Comparison of ENCODE assay signal across 10 mouse cellular contexts in genomic region chr4:141794152-141794535, GRCm38 (mm10). TPM values are rescaled to one million over a fixed set of nuclear protein-coding genes. Genes with fewer than 3 reads are reported as not detected.
DNase-seq lines count a peak whose midpoint lies in the region; ATAC-seq and TF ChIP-seq lines count a peak whose summit lies in the region.
"Had no signal": no experiment of that assay in that cellular context is flagged by ENCODE, and none has a peak within 500 bp of the region (broad histone marks: within the 10 kb centered on the region; RNA-seq: fewer than 3 reads in every experiment).

No protein-coding gene starts in this region.

- no peak for TF ChIP-seq CTCF in kidney, postnatal 0 days (IDR thresholded peaks at IDR 0.05; ENCODE audit: low read depth)

- H3K27me3 ChIP-seq in kidney, postnatal 0 days (ENCODE audit: insufficient read depth, low read length): no peaks in the 10 kb centered on the region
- H3K27me3 ChIP-seq in embryonic facial prominence, embryonic 11.5 days (ENCODE audit: control insufficient read depth, insufficient read depth, low read length): no peaks in the 10 kb centered on the region
- H3K27me3 ChIP-seq in hindbrain, embryonic 15.5 days: no peaks in the 10 kb centered on the region
- H3K27me3 ChIP-seq in midbrain, embryonic 15.5 days (replicated peaks): no peaks in the 10 kb centered on the region

- H3K4me2 ChIP-seq in kidney, postnatal 0 days (ENCODE audit: low read length): peak overlapping the region; percentile 61
- H3K4me2 ChIP-seq in embryonic facial prominence, embryonic 11.5 days (ENCODE audit: low read depth, low read length): peak overlapping the region; percentile 32
- peak overlapping the region; percentile 61 for H3K4me2 ChIP-seq in hindbrain, embryonic 15.5 days
- peak overlapping the region; percentile 62 for H3K4me2 ChIP-seq in midbrain, embryonic 15.5 days

- H3K27ac ChIP-seq in kidney, postnatal 0 days: peak overlapping the region; percentile 98
- peak overlapping the region; percentile 74 for H3K27ac ChIP-seq in embryonic facial prominence, embryonic 11.5 days (replicated peaks; ENCODE audit: low read depth, low read length)
- H3K27ac ChIP-seq in hindbrain, embryonic 15.5 days (replicated peaks): peak overlapping the region; percentile 96
- H3K27ac ChIP-seq in midbrain, embryonic 15.5 days: peak overlapping the region; percentile 94

- H3K4me3 ChIP-seq in kidney, postnatal 0 days (replicated peaks; ENCODE audit: low read depth, low read length): peak overlapping the region; percentile 58
- peak overlapping the region; percentile 60 for H3K4me3 ChIP-seq in embryonic facial prominence, embryonic 11.5 days (ENCODE audit: low read depth, low read length)
- H3K4me3 ChIP-seq in hindbrain, embryonic 15.5 days: peak overlapping the region; percentile 79
- peak overlapping the region; percentile 80 for H3K4me3 ChIP-seq in midbrain, embryonic 15.5 days

- H3K4me1 ChIP-seq in kidney, postnatal 0 days (replicated peaks; ENCODE audit: insufficient read depth, low read length): peaks cover 9% of the 10 kb centered on the region; the same call in 1 of the 2 replicates
- H3K4me1 ChIP-seq in embryonic facial prominence, embryonic 11.5 days (ENCODE audit: control insufficient read depth, insufficient read depth, low read length): peaks cover 4% of the 10 kb centered on the region; the same call in 1 of the 2 replicates
- peaks cover 38% of the 10 kb centered on the region for H3K4me1 ChIP-seq in hindbrain, embryonic 15.5 days (replicated peaks)
- H3K4me1 ChIP-seq in midbrain, embryonic 15.5 days: peaks cover 34% of the 10 kb centered on the region

- H3K9me3 ChIP-seq in kidney, postnatal 0 days (replicated peaks; ENCODE audit: low read length): no peaks in the 10 kb centered on the region
- H3K9me3 ChIP-seq in embryonic facial prominence, embryonic 11.5 days (replicated peaks; ENCODE audit: control insufficient read depth, low read length): no peaks in the 10 kb centered on the region
- no peaks in the 10 kb centered on the region for H3K9me3 ChIP-seq in hindbrain, embryonic 15.5 days
- H3K9me3 ChIP-seq in midbrain, embryonic 15.5 days: no peaks in the 10 kb centered on the region

- peak overlapping the region; percentile 64 for H3K9ac ChIP-seq in kidney, postnatal 0 days (ENCODE audit: low read depth, low read length)
- peak overlapping the region; percentile 61; the same call in 1 of the 2 replicates for H3K9ac ChIP-seq in embryonic facial prominence, embryonic 11.5 days (replicated peaks; ENCODE audit: low read length)
- peak overlapping the region; percentile 67 for H3K9ac ChIP-seq in hindbrain, embryonic 15.5 days
- peak overlapping the region; percentile 71 for H3K9ac ChIP-seq in midbrain, embryonic 15.5 days

- H3K36me3 ChIP-seq in kidney, postnatal 0 days (ENCODE audit: insufficient read depth, low read length): 0 out of 2 replicates have a peak, but pooled peaks cover 6% of the 10 kb centered on the region
- no peaks in the 10 kb centered on the region for H3K36me3 ChIP-seq in embryonic facial prominence, embryonic 11.5 days (replicated peaks; ENCODE audit: control insufficient read depth, insufficient read depth, low read depth, low read length)
- H3K36me3 ChIP-seq in hindbrain, embryonic 15.5 days: peaks cover 11% of the 10 kb centered on the region; the same call in 1 of the 2 replicates
- no peaks in the 10 kb centered on the region for H3K36me3 ChIP-seq in midbrain, embryonic 15.5 days (replicated peaks)

- whole genome bisulfite sequencing in kidney, postnatal 0 days: 4% methylated on average over 5 of the region's 5 CpGs
- WGBS in embryonic facial prominence, embryonic 11.5 days: 14% methylated on average over 5 of the region's 5 CpGs
- WGBS in hindbrain, embryonic 15.5 days: 14% methylated on average over 5 of the region's 5 CpGs
- WGBS in midbrain, embryonic 15.5 days: 17% methylated on average over 5 of the region's 5 CpGs

- no peak for DNase-seq in kidney, postnatal 0 days (ENCODE audit: low spot score)
- DNase-seq in kidney, adult 18-20 months: no peak
- DNase-seq in embryonic facial prominence, embryonic 11.5 days (ENCODE audit: low spot score): no peak
- no peak for DNase-seq in frontal cortex, postnatal 10 days (ENCODE audit: low spot score in 2 of 2)
- DNase-seq in layer of hippocampus, adult 8-10 months (ENCODE audit: low spot score in 2 of 2): no peak
- no peak for DNase-seq in natural killer cell, adult 2 months (ENCODE audit: low spot score in 2 of 2)

- ATAC-seq in kidney, postnatal 0 days (replicated peaks; ENCODE audit: low FRiP score, low read depth): no peak
- no peak for ATAC-seq in embryonic facial prominence, embryonic 11.5 days (replicated peaks; ENCODE audit: insufficient number of reproducible peaks, low FRiP score, low TSS enrichment, low read depth)
- no peak for ATAC-seq in hindbrain, embryonic 15.5 days (ENCODE audit: low FRiP score, low read depth)
- no peak for ATAC-seq in midbrain, embryonic 15.5 days (replicated peaks)

RNA-seq across cellular contexts. Expression of gene Casp9, which starts 0.7 kb away (rescaled TPM):
- polyA plus RNA-seq in kidney, postnatal 0 days (2015; fragmentation: Nextera tagmentation; extraction: Ambion mirVana): 20.0 and 23.0 TPM in 2 replicates
- polyA plus RNA-seq in embryonic facial prominence, embryonic 11.5 days (2014; fragmentation: Nextera tagmentation; extraction: Ambion mirVana): 13.3 and 14.1 TPM in 2 replicates
- 20.8 and 23.0 TPM in 2 replicates for polyA plus RNA-seq in hindbrain, embryonic 15.5 days (2015; fragmentation: Nextera tagmentation; extraction: Ambion mirVana)
- 20.7 and 21.4 TPM in 2 replicates for polyA plus RNA-seq in midbrain, embryonic 15.5 days (2015; fragmentation: Nextera tagmentation; extraction: Ambion mirVana)
- 10 to 100 TPM; 22.6 to 26.0 (median 25.6) TPM for total RNA-seq in layer of hippocampus, adult 8-10 months (2022)

RNA-seq across cellular contexts. Expression of gene Dnajc16, which starts 3.4 kb away (rescaled TPM):
- polyA plus RNA-seq in kidney, postnatal 0 days (2015; fragmentation: Nextera tagmentation; extraction: Ambion mirVana): 4.8 and 5.2 TPM in 2 replicates
- 4.0 and 4.3 TPM in 2 replicates for polyA plus RNA-seq in embryonic facial prominence, embryonic 11.5 days (2014; fragmentation: Nextera tagmentation; extraction: Ambion mirVana)
- 5.5 and 6.8 TPM in 2 replicates for polyA plus RNA-seq in hindbrain, embryonic 15.5 days (2015; fragmentation: Nextera tagmentation; extraction: Ambion mirVana)
- 6.5 and 6.6 TPM in 2 replicates for polyA plus RNA-seq in midbrain, embryonic 15.5 days (2015; fragmentation: Nextera tagmentation; extraction: Ambion mirVana)
- 10 to 100 TPM; 42.0 to 51.0 (median 44.1) TPM for total RNA-seq in layer of hippocampus, adult 8-10 months (2022)

RNA-seq across cellular contexts. Expression of gene Cela2a, which starts 31.8 kb away (rescaled TPM):
- polyA plus RNA-seq in kidney, postnatal 0 days (2015; fragmentation: Nextera tagmentation; extraction: Ambion mirVana): 0.18 TPM in 1 of 2 replicates, not detected in the other
- polyA plus RNA-seq in embryonic facial prominence, embryonic 11.5 days (2014; fragmentation: Nextera tagmentation; extraction: Ambion mirVana): not detected in 2 replicates
- 0.18 TPM in 1 of 2 replicates, not detected in the other for polyA plus RNA-seq in hindbrain, embryonic 15.5 days (2015; fragmentation: Nextera tagmentation; extraction: Ambion mirVana)
- 0.36 and 0.43 TPM in 2 replicates for polyA plus RNA-seq in midbrain, embryonic 15.5 days (2015; fragmentation: Nextera tagmentation; extraction: Ambion mirVana)
- total RNA-seq in layer of hippocampus, adult 8-10 months (2022): not detected
- total RNA-seq: adrenal gland, adult 18-20 months had no signal
- polyA plus RNA-seq: inflammation-experienced regulatory T-cells, adult 6 months had no signal

RNA-seq across cellular contexts. Expression of gene Agmat, which starts 47.7 kb away (rescaled TPM):
- polyA plus RNA-seq in kidney, postnatal 0 days (2015; fragmentation: Nextera tagmentation; extraction: Ambion mirVana): 1.4 and 1.8 TPM in 2 replicates
- polyA plus RNA-seq in embryonic facial prominence, embryonic 11.5 days (2014; fragmentation: Nextera tagmentation; extraction: Ambion mirVana): 0.20 TPM in 1 of 2 replicates, not detected in the other
- polyA plus RNA-seq in hindbrain, embryonic 15.5 days (2015; fragmentation: Nextera tagmentation; extraction: Ambion mirVana): 0.14 and 0.21 TPM in 2 replicates
- polyA plus RNA-seq in midbrain, embryonic 15.5 days (2015; fragmentation: Nextera tagmentation; extraction: Ambion mirVana): not detected in 2 replicates
- not detected for total RNA-seq in layer of hippocampus, adult 8-10 months (2022)
- polyA plus RNA-seq: inflammation-experienced regulatory T-cells, adult 6 months had no signal

RNA-seq across cellular contexts. Expression of gene Ctrc, which starts 52.0 kb away (rescaled TPM):
- not detected in 2 replicates for polyA plus RNA-seq in kidney, postnatal 0 days (2015; fragmentation: Nextera tagmentation; extraction: Ambion mirVana)
- not detected in 2 replicates for polyA plus RNA-seq in embryonic facial prominence, embryonic 11.5 days (2014; fragmentation: Nextera tagmentation; extraction: Ambion mirVana)
- not detected in 2 replicates for polyA plus RNA-seq in hindbrain, embryonic 15.5 days (2015; fragmentation: Nextera tagmentation; extraction: Ambion mirVana)
- not detected in 2 replicates for polyA plus RNA-seq in midbrain, embryonic 15.5 days (2015; fragmentation: Nextera tagmentation; extraction: Ambion mirVana)
- not detected for total RNA-seq in layer of hippocampus, adult 8-10 months (2022)
- total RNA-seq: adrenal gland, adult 18-20 months had no signal
- polyA plus RNA-seq: inflammation-experienced regulatory T-cells, adult 6 months had no signal
